Mouse (Mus musculus) embryonic facial prominence, embryonic 10.5 days (tissue): ENCODE measurements around the gene Arpp21. TPM values are rescaled to one million over a fixed set of nuclear protein-coding genes. Genes with fewer than 3 reads are reported as not detected.

ENCODE experiments used
- DNase-seq: peaks from one replicate; pipeline ENCODE4 v3.0.0-alpha.2; 2017; ENCODE audit warnings: low spot score
- H3K27ac ChIP-seq: fragments of 300-500 bp; sonication (generic); replicated peaks from 2 replicates; pipeline ENCODE4 v1.5.1; 2016; ENCODE audit warnings: mild to moderate bottlenecking
- H3K27me3 ChIP-seq: fragments of 300-500 bp; sonication (generic); replicated peaks from 2 replicates; pipeline ENCODE4 v1.6.1; 2016; ENCODE audit warnings: low read depth, mild to moderate bottlenecking; ENCODE audit not compliant: poor library complexity, severe bottlenecking
- H3K36me3 ChIP-seq: fragments of 300-500 bp; sonication (generic); replicated peaks from 2 replicates; pipeline ENCODE4 v1.6.1; 2016; ENCODE audit warnings: mild to moderate bottlenecking, moderate library complexity
- H3K4me1 ChIP-seq: fragments of 300-500 bp; sonication (generic); 2 replicates; pipeline ENCODE4 v1.6.1; 2016
- H3K4me3 ChIP-seq: fragments of 300-500 bp; sonication (generic); 2 replicates; pipeline ENCODE4 v1.5.1; 2016; ENCODE audit warnings: mild to moderate bottlenecking, moderate library complexity
- H3K9me3 ChIP-seq: fragments of 300-500 bp; sonication (generic); 2 replicates; pipeline ENCODE4 v1.6.1; 2016; ENCODE audit warnings: mild to moderate bottlenecking
- WGBS: fragments of 180-500 bp; shearing (Covaris S2); methylation state at CpG from one replicate; pipeline ENCODE4 v1.1.7; 2016; 5-methylcytosine and 5-hydroxymethylcytosine counted together
- polyA plus RNA-seq: library from polyadenylated mRNA; unstranded; fragments of >200 nt; fragmentation: Nextera tagmentation; extraction: Ambion mirVana; gene quantifications from 2 replicates; pipeline ENCODE4 v1.2.1, GENCODE M21; 2016

The Arpp21 gene
- 0.63 and 1.8 TPM in 2 replicates for polyA plus RNA-seq

DNA sequence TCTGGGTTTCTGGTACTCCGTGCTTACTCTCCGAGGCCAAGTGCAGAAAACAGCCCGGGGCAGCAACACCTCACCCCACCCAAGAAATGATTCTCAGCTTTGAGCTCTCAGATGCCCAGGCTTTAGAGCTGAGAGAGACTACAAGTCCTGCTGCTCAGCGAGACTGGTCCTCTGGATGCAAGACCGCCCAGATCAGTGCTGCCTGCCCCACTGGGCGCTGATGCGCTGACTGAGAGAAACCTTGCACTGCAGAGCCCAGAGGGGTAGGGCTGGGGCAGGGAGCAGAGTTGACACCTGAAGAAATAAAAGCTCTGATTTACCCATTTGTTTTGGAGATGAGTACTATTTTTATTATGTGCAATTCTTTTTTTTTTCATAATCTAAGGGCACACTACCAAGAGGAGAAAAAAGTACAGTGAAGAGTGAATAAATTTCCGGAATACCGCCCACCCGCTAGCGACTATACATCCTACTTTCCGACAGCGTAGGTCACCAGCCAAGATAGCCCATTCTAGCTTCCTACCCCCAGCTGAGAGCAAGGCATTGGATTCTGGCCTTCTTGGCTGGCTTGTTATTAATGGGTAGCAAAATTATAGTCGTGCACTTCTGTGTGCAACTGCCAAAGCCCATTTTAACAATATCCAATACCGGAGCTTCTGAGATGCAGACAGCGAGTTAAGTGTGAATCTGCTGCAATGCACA lies at the start of gene Arpp21:
TSS of gene Arpp21 (minus strand) at position 243 of the 702 bp plus-strand sequence.
- H3K36me3 ChIP-seq, result no peaks in the 10 kb centered on the region
- peaks cover 19% of the 10 kb centered on the region for H3K4me1 ChIP-seq
- DNase-seq, result no peak
- H3K9me3 ChIP-seq, result no peaks in the 10 kb centered on the region
- H3K4me3 ChIP-seq, result peak within 1 kb of the TSS; percentile 63
- H3K27me3 ChIP-seq, result peaks cover 79% of the 10 kb centered on the region
- peak within 1 kb of the TSS; percentile 66 for H3K27ac ChIP-seq
- WGBS, result 15% methylated on average over 16 of the region's 16 CpGs

- no peaks in the 10 kb centered on the region for H3K4me1 ChIP-seq
Measured at GRCm38 (mm10) chr9:112272426-112272969, 36.8 kb upstream of the Arpp21 start.

GRCm38 (mm10) chr9:112264982-112265641 lies 29.4 kb upstream of the Arpp21 start:
- Histone ChIP-seq H3K36me3 (no peaks in the 10 kb centered on the region), H3K4me3 (no peak overlapping the region), H3K27me3 (no peaks in the 10 kb centered on the region), H3K9me3 (no peaks in the 10 kb centered on the region), H3K27ac (no peak overlapping the region), H3K4me1 (no peaks in the 10 kb centered on the region)
- WGBS, result 76% methylated on average over 4 of the region's 4 CpGs
- DNase-seq, result no peak

More at GRCm38 (mm10) chr9:112272426-112272969, 36.8 kb upstream of the Arpp21 start:
- WGBS, result 87% methylated on average over 8 of the region's 8 CpGs
- Histone ChIP-seq H3K4me3 (no peak overlapping the region), H3K36me3 (no peaks in the 10 kb centered on the region), H3K27ac (no peak overlapping the region), H3K27me3 (no peaks in the 10 kb centered on the region), H3K9me3 (no peaks in the 10 kb centered on the region)
- no peak for DNase-seq

GRCm38 (mm10) chr9:112261986-112262901 lies 26.5 kb upstream of the Arpp21 start:
- 90% methylated on average over 16 of the region's 16 CpGs for WGBS
- DNase-seq, result no peak

GRCm38 (mm10) chr9:112261556-112261955 lies 25.8 kb upstream of the Arpp21 start:
- WGBS, result 90% methylated on average over 2 of the region's 2 CpGs
- DNase-seq, result no peak
- no peaks in the 10 kb centered on the region for H3K27me3 ChIP-seq
- H3K4me3 ChIP-seq, result no peak overlapping the region
- H3K4me1 ChIP-seq, result no peaks in the 10 kb centered on the region
- no peak overlapping the region for H3K27ac ChIP-seq
- H3K36me3 ChIP-seq, result no peaks in the 10 kb centered on the region
- H3K9me3 ChIP-seq, result no peaks in the 10 kb centered on the region

More at GRCm38 (mm10) chr9:112261986-112262901, 26.5 kb upstream of the Arpp21 start:
- Histone ChIP-seq H3K36me3 (no peaks in the 10 kb centered on the region), H3K4me3 (no peak overlapping the region), H3K9me3 (no peaks in the 10 kb centered on the region), H3K4me1 (no peaks in the 10 kb centered on the region), H3K27me3 (no peaks in the 10 kb centered on the region), H3K27ac (no peak overlapping the region)

GRCm38 (mm10) chr9:112260696-112261095 lies 25.0 kb upstream of the Arpp21 start:
- H3K9me3 ChIP-seq, result no peaks in the 10 kb centered on the region
- H3K4me1 ChIP-seq, result no peaks in the 10 kb centered on the region
- no peak overlapping the region for H3K27ac ChIP-seq
- H3K36me3 ChIP-seq, result no peaks in the 10 kb centered on the region
- 73% methylated on average over 2 of the region's 2 CpGs for WGBS
- no peak for DNase-seq
- no peaks in the 10 kb centered on the region for H3K27me3 ChIP-seq
- no peak overlapping the region for H3K4me3 ChIP-seq

DNA sequence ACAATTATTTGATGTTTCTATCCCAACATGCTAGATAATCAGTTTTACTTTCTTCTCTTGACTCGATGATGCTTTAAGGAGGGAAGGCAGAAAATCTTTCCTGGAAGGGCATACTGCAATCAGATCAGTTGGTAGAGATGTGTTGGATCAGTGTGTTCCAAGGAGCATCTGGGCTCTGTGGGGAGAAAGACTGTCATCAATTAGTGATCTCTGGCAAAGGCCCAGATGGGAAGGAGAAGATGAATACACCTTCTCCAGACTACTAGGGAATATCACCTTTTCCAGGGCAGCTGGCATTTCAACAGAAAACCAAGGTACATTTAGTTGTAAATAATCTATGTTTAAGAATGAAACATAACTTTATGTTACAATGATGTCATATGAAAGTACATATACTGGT lies 22.8 kb upstream of the Arpp21 start:
- H3K9me3 ChIP-seq, result no peaks in the 10 kb centered on the region
- H3K4me3 ChIP-seq, result no peak overlapping the region
- no peaks in the 10 kb centered on the region for H3K36me3 ChIP-seq
- no peak for DNase-seq
- H3K4me1 ChIP-seq, result no peaks in the 10 kb centered on the region
- 83% methylated on average over 1 of the region's 1 CpGs for WGBS
- H3K27ac ChIP-seq, result no peak overlapping the region
- H3K27me3 ChIP-seq, result no peaks in the 10 kb centered on the region

GRCm38 (mm10) chr9:112255971-112256370 lies 20.2 kb upstream of the Arpp21 start:
- Histone ChIP-seq H3K27ac (no peak overlapping the region), H3K9me3 (no peaks in the 10 kb centered on the region), H3K4me1 (no peaks in the 10 kb centered on the region), H3K4me3 (no peak overlapping the region), H3K36me3 (no peaks in the 10 kb centered on the region), H3K27me3 (no peaks in the 10 kb centered on the region)
- DNase-seq, result no peak
- 76% methylated on average over 2 of the region's 2 CpGs for WGBS

- Histone ChIP-seq H3K27me3 (no peaks in the 10 kb centered on the region), H3K4me1 (no peaks in the 10 kb centered on the region), H3K27ac (no peak overlapping the region), H3K36me3 (no peaks in the 10 kb centered on the region), H3K9me3 (no peaks in the 10 kb centered on the region), H3K4me3 (no peak overlapping the region)
- 85% methylated on average over 1 of the region's 1 CpGs for WGBS
- DNase-seq, result no peak
Measured at GRCm38 (mm10) chr9:112253730-112254129, 18.0 kb upstream of the Arpp21 start.

DNA sequence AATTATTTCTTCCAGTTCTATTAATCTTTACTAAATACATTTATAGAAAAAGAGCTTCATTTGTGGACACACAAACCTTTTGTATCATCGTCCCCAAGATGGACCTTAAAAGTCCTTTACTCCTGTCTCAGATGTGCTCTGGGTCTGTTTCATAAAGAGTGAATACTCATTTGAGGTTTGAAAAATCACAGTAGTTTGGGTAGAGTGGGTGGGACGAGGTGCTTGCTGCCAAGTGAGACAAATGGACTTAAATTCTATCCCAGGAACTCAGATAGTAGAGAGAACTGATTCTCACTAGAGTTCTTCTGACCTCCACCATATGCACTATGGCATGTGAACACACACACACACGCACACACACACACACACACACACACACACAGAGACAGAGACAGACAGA lies 16.1 kb upstream of the Arpp21 start:
- H3K27me3 ChIP-seq, result no peaks in the 10 kb centered on the region
- H3K27ac ChIP-seq, result no peak overlapping the region
- DNase-seq, result no peak
- no peaks in the 10 kb centered on the region for H3K36me3 ChIP-seq
- H3K9me3 ChIP-seq, result no peaks in the 10 kb centered on the region
- no peak overlapping the region for H3K4me3 ChIP-seq
- WGBS, result 84% methylated on average over 3 of the region's 3 CpGs
- H3K4me1 ChIP-seq, result no peaks in the 10 kb centered on the region

- Histone ChIP-seq H3K36me3 (no peaks in the 10 kb centered on the region), H3K4me3 (no peak overlapping the region), H3K27ac (no peak overlapping the region), H3K27me3 (no peaks in the 10 kb centered on the region), H3K9me3 (no peaks in the 10 kb centered on the region), H3K4me1 (no peaks in the 10 kb centered on the region)
- DNase-seq, result no peak
- 89% methylated on average over 5 of the region's 5 CpGs for WGBS
Measured at GRCm38 (mm10) chr9:112251339-112251738, 15.6 kb upstream of the Arpp21 start.

DNA sequence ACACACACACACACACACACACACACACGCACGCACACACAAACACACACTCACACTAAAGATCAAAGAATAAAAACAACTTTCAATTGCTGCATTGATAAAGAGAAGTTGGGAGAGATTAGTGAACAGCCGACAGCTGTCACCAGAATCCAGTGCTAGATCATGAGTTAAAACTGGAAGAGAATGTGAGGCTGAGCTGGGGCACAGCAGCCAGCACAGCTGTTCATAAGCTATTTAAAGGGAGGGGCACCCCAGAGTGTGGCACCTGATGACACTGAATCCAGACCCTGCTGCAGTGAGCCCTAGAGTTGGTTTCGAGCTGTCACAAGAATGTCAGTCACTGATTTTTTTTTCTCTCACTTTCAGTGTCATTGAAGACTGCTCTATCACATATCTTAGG lies 14.0 kb upstream of the Arpp21 start:
- DNase-seq, result no peak
- Histone ChIP-seq H3K36me3 (no peaks in the 10 kb centered on the region), H3K9me3 (no peaks in the 10 kb centered on the region), H3K27ac (no peak overlapping the region), H3K4me3 (no peak overlapping the region), H3K27me3 (no peaks in the 10 kb centered on the region), H3K4me1 (no peaks in the 10 kb centered on the region)
- WGBS, result 88% methylated on average over 4 of the region's 4 CpGs
